Mouse (Mus musculus): ENCODE data around the gene Ak4. TPM values are rescaled to one million over a fixed set of nuclear protein-coding genes. Genes with fewer than 3 reads are reported as not detected.
A peak's percentile ranks its signal among the peaks of the same experiment; 100 is the strongest.

The Ak4 gene
- polyA plus RNA-seq, 1 experiment from 2014 or later: 5.9 TPM

GRCm38 (mm10) chr4:101400025-101400594 is 19.0 kb upstream of the Ak4 start:
- no peak for DNase-seq
- Histone ChIP-seq H3K4me3 (ENCODE audit: low read depth, low read length) (no peak overlapping the region), H3K9ac (no peak overlapping the region), H3K4me1 (ENCODE audit: insufficient read depth) (no peaks in the 10 kb centered on the region), H3K4me2 (no peak overlapping the region), H3K27me3 (ENCODE audit: insufficient read depth, low read length) (no peaks in the 10 kb centered on the region), H3K9me3 (ENCODE audit: low read depth, low read length) (no peaks in the 10 kb centered on the region), H3K36me3 (ENCODE audit: insufficient read depth) (no peaks in the 10 kb centered on the region), H3K27ac (ENCODE audit: low read depth) (no peak overlapping the region)
- no peak for ATAC-seq (ENCODE audit: insufficient read depth)
- TF ChIP-seq CTCF (IDR thresholded peaks at IDR 0.05; ENCODE audit: low read depth): no peak
- WGBS: 44% methylated on average over 4 of the region's 4 CpGs

GRCm38 (mm10) chr4:101401945-101402344 is 17.1 kb upstream of the Ak4 start:
- Histone ChIP-seq H3K36me3 (ENCODE audit: insufficient read depth) (no peaks in the 10 kb centered on the region), H3K9me3 (ENCODE audit: low read depth, low read length) (no peaks in the 10 kb centered on the region), H3K4me2 (no peak overlapping the region), H3K4me1 (ENCODE audit: insufficient read depth) (no peaks in the 10 kb centered on the region), H3K27me3 (ENCODE audit: insufficient read depth, low read length) (no peaks in the 10 kb centered on the region), H3K27ac (ENCODE audit: low read depth) (no peak overlapping the region), H3K4me3 (ENCODE audit: low read depth, low read length) (no peak overlapping the region), H3K9ac (no peak overlapping the region)
- ATAC-seq (ENCODE audit: insufficient read depth) (no peak), DNase-seq (no peak)
- 70% methylated on average over 1 of the region's 1 CpGs for WGBS
- TF ChIP-seq CTCF (IDR thresholded peaks at IDR 0.05; ENCODE audit: low read depth): no peak

- H3K9ac ChIP-seq: no peak overlapping the region
- H3K4me1 ChIP-seq (ENCODE audit: insufficient read depth): no peaks in the 10 kb centered on the region
- 42% methylated on average over 3 of the region's 3 CpGs for WGBS
- H3K27ac ChIP-seq (ENCODE audit: low read depth): no peak overlapping the region
- no peak overlapping the region for H3K4me2 ChIP-seq
- no peak overlapping the region for H3K4me3 ChIP-seq (ENCODE audit: low read depth, low read length)
- H3K9me3 ChIP-seq (ENCODE audit: low read depth, low read length): no peaks in the 10 kb centered on the region
- H3K27me3 ChIP-seq (ENCODE audit: insufficient read depth, low read length): no peaks in the 10 kb centered on the region
- no peak for TF ChIP-seq CTCF (IDR thresholded peaks at IDR 0.05; ENCODE audit: low read depth)
- no peaks in the 10 kb centered on the region for H3K36me3 ChIP-seq (ENCODE audit: insufficient read depth)
- DNase-seq: peak; percentile 81
- peak; percentile 69 for ATAC-seq (ENCODE audit: insufficient read depth)
Measured at GRCm38 (mm10) chr4:101404863-101405262, 14.2 kb upstream of the Ak4 start.

- ATAC-seq (ENCODE audit: insufficient read depth) (no peak), DNase-seq (no peak)
- Histone ChIP-seq H3K9ac (no peak overlapping the region), H3K27me3 (ENCODE audit: insufficient read depth, low read length) (no peaks in the 10 kb centered on the region), H3K4me1 (ENCODE audit: insufficient read depth) (no peaks in the 10 kb centered on the region), H3K4me3 (ENCODE audit: low read depth, low read length) (no peak overlapping the region), H3K36me3 (ENCODE audit: insufficient read depth) (no peaks in the 10 kb centered on the region), H3K9me3 (ENCODE audit: low read depth, low read length) (no peaks in the 10 kb centered on the region), H3K27ac (ENCODE audit: low read depth) (no peak overlapping the region), H3K4me2 (no peak overlapping the region)
- WGBS: 76% methylated on average over 4 of the region's 4 CpGs
- no peak for TF ChIP-seq CTCF (IDR thresholded peaks at IDR 0.05; ENCODE audit: low read depth)
Measured at GRCm38 (mm10) chr4:101406411-101407196, 12.5 kb upstream of the Ak4 start.

GRCm38 (mm10) chr4:101416966-101417365 is 2.1 kb upstream of the Ak4 start:
- DNase-seq: no peak
- H3K4me3 ChIP-seq (ENCODE audit: low read depth, low read length): no peak overlapping the region
- TF ChIP-seq CTCF (IDR thresholded peaks at IDR 0.05; ENCODE audit: low read depth): no peak
- no peaks in the 10 kb centered on the region for H3K9me3 ChIP-seq (ENCODE audit: low read depth, low read length)
- H3K27ac ChIP-seq (ENCODE audit: low read depth): no peak overlapping the region
- WGBS: 84% methylated on average over 11 of the region's 11 CpGs
- 0 out of 2 replicates have a peak, but pooled peaks cover 4% of the 10 kb centered on the region for H3K4me1 ChIP-seq (ENCODE audit: insufficient read depth)
- no peak overlapping the region for H3K9ac ChIP-seq
- H3K36me3 ChIP-seq (ENCODE audit: insufficient read depth): no peaks in the 10 kb centered on the region
- H3K4me2 ChIP-seq: no peak overlapping the region
- ATAC-seq (ENCODE audit: insufficient read depth): no peak
- H3K27me3 ChIP-seq (ENCODE audit: insufficient read depth, low read length): 0 out of 2 replicates have a peak, but pooled peaks cover 6% of the 10 kb centered on the region

- H3K27me3 ChIP-seq (ENCODE audit: insufficient read depth, low read length): 0 out of 2 replicates have a peak, but pooled peaks cover 6% of the 10 kb centered on the region
- no peaks in the 10 kb centered on the region for H3K9me3 ChIP-seq (ENCODE audit: low read depth, low read length)
- H3K4me2 ChIP-seq: peak overlapping the region; percentile 96
- peak overlapping the region; percentile 73 for H3K4me3 ChIP-seq (ENCODE audit: low read depth, low read length)
- ATAC-seq (ENCODE audit: insufficient read depth) (peak; percentile 78), DNase-seq (peak; percentile 59)
- H3K9ac ChIP-seq: peak overlapping the region; percentile 77
- WGBS: 1% methylated on average over 77 of the region's 90 CpGs
- no peaks in the 10 kb centered on the region for H3K36me3 ChIP-seq (ENCODE audit: insufficient read depth)
- TF ChIP-seq CTCF (IDR thresholded peaks at IDR 0.05; ENCODE audit: low read depth): no peak
- peak overlapping the region; percentile 24; the same call in 1 of the 2 replicates for H3K27ac ChIP-seq (ENCODE audit: low read depth)
- H3K4me1 ChIP-seq (ENCODE audit: insufficient read depth): 0 out of 2 replicates have a peak, but pooled peaks cover 4% of the 10 kb centered on the region
Measured at GRCm38 (mm10) chr4:101419911-101420880, 1.1 kb downstream of the Ak4 start.

Measured in lung, embryonic 14.5 days (tissue).